Mouse (Mus musculus) MEL-GATA-1-ER (cell line): ENCODE results near the gene Emc1.
"Not testable (repeated sequence)": the region's sequence is repeated elsewhere in the genome, so short reads cannot be mapped to it uniquely, and the experiment has no call there.

Source experiments
- DNase-seq: peaks from one replicate; pipeline ENCODE4 v3.0.0-alpha.2; 2012; ENCODE audit warnings: low read depth; ENCODE audit errors: extremely low read depth

Gene Emc1

DNA sequence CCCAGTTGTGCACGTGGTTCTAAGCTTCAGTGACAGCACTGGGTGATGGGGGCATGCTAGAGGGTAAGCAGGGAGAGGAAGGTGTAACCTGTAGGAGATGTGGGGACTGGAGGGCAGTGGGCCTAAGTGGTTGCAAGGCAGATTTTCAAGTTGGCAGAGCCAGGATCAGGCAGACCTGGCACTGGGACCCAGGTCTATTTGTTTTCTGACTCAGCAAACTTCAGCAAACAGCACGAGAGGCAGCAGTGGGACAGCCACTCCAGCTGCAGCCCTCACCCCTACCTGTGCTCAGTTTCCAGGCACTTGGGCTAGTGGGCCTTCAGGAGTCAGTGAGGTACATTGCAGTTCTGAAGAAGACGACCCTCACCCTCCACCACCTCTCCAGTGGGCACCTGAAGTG is 4.8 kb downstream of the Emc1 start:
- no peak for DNase-seq

DNA sequence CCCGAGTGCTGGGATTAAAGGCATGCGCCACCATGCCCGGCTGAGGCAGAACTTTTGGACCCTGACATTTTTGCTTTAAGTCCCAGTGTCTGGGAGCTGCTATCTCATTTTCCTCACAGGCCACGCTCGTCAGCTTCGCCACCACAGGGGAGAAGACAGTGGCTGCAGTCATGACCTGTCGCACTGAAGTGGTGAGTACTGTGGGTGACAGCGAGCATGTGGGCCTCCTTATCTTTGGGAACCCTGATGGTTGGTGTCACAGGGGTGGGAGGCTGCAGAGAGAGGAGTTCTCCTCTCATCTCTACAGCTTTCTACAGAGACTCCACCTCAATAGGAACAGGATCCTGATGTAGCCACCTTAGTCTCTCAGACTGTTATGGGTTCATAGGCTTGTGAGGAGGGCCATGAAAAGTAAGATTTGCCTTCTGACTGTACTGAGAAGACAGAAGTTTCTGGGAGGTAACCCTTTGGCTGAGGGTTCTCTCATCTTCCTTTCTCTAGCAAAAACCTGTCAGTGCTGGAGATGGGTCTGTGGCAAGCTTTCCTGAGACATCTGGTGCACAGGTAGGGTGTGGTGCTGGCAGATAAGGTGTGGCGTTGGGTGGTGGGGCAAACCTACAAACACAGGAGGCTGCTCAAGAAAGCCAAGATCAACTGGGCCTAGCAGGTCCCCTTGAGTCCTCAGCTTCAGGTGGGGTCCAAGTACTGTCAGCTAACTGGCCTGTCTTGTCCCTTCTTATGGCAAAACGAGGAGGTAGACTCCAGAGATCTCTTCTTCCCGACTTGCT is 8.6 kb downstream of the Emc1 start:
- DNase-seq = no peak

DNA sequence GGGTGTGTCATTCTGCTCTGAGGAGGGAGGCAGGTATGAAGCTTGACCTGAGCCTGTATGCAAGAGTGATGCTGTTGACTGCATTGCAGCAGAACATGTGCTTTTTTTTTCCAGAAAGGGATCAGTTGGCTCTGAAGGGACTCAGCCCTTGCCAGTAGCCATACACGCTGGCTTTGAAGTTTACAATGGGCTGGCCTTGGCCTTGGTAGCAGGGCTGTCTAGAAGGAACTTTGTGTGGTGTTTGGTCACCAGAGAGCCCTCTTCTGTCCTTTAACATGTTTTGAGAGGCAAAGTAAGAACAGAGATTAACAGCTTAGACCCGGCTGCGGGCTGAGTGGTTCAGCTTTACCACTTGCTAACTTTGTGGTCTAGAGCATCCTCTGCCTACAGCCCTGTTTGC is 14.9 kb downstream of the Emc1 start:
- DNase-seq = no peak

DNA sequence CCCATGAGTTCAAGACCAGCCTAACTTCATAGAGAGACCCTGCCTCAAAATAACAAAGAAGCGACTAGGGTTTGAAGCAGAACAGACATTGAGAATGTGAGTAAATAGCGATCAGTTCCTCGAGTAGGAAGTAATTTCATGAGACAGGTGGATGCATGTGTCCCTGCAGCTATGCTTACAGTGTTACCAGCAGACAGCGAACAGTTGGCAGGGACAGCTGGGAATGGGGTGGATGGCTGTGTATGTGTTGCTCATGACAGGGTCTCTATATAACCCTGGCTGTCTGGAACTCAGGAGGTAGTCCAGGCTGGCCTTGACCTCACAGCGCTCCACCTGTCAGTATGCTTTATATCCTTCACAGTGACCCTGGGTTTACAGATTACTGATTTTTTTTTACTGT is 15.7 kb downstream of the Emc1 start:
- no peak for DNase-seq

DNA sequence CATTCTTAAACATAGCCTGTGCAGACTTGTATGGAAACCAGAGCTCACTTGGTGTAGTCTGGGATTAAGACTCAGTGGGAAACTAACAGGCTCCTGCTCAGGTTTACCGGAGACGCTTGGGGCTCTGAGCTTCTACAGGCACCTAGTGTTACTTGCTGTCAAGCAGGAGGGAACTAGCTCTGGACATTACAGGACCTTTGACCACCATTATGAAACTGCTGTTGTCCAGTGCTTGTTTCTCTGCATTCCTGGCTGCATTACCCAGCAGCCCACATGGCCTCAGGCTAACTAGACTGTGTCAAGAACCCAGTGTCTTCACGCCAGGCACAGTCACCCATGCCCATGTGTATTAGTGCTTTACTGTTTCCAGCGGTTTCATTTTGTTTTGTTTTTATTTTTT is 20.7 kb downstream of the Emc1 start:
- no peak for DNase-seq

DNA sequence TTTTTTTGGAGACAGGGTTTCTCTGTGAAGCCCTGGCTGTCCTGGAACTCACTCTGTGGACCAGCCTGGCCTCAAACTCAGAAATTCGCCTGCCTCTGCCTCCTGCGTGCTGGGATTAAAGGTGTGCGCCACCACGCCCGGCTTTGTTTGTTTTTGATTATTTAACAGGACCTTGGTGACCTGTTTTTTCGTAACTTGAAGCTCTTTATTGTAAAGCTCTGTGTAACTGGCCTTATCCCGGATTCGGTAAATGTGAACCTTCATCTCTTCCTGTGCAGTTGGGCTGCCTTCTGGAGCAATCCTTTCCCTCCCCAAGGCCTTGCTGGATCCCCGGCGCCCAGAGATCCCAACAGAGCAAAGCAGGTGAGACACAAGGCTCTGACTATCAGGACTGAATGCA is 21.1 kb downstream of the Emc1 start:
- no peak for DNase-seq

DNA sequence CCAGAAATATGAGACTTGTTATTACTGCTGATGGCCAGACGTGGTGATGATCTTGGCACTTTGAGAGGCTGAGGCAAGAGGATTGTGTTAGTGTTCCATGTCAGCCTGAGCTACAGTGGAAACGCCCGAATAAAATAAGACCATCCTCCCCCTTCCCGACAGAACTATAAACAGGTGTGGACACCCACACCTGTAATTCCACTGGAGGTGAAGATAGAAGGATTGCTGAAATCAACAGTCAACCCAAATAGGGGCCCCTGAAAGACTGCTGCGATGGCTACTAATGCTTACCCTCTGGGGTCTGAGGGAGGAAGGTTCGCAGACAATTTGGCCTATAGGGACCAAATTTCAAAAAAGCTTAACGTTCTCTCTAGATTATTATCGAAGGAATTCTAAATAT is 27.3 kb downstream of the Emc1 start:
- DNase-seq = no peak

DNA sequence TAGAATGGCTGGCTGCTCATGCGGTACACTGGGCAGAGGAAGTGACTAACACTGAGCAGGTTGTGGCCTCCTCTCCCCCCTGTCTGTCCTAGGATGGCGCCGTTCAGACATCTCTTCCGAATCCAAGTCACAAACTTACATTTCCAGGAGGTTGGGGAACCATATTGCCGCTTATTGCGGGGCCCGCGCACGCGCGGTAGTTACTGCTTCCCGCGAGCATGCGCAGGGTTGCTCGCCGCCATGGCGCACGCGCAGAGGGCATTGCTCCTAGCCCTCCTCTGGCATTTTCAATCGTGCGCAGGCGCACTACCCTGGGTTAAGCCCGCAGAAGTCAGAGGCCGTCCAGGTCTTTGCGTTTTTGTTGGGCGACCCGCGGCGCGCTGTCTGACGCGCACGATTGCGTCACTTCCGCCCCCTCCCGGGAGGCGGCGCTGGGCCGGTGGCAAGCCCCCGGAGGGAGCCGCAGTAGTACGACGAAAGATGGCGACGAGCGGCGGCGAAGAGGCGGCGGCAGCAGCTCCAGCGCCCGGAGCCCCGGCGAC is 27.9 kb downstream of the Emc1 start:
- DNase-seq = peak; percentile 94

DNA sequence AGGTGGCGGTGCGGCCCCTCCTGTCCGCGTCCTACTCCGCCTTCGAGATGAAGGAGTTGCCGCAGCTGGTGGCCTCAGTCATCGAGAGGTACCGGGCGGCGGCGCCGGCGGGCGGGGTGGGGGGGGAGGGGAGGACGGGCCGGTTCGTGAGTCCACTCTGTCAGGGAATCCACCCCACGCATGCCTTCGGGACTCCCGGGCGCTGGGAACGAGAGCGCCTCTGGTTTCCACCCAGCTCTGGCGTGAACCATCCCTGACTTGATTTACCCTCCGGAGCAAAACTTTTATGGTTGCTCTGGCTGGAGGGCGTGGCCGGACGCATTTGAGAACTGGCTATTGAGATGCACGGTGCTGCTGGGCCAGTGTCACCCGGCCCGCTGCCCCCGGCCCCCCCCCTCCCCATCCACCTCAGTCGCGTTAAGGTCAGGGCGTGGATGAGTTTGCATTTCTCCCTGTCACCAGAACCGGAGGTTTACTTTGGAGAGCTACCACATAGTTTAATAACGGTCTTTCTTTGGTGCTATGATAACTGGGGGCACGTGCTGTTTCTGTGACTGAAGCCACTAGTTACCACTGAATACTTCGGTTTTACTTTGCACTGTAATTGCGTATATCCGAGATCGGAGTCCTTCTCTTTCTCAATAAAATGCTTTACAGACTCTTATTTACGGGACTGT is 28.5 kb downstream of the Emc1 start:
- no peak for DNase-seq

DNA sequence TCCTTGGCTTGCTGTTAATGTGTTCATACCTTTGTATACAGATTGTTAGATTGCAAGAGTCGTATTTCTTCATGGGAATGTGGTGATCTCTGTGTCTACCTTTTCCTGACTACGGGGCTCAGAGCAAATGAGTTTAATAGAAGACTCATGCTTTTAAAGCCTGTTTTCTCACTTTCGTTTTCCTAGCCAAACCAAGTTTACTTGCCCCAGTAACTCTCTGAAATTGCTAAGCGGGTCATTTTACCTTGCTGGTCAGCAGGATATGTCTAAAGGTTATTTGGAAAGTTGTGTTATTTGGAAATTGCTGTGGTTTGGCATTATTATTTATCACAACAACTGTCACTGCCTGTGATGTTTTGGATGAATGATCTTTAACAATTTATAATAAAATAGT is 29.1 kb downstream of the Emc1 start:
- no peak for DNase-seq

DNA sequence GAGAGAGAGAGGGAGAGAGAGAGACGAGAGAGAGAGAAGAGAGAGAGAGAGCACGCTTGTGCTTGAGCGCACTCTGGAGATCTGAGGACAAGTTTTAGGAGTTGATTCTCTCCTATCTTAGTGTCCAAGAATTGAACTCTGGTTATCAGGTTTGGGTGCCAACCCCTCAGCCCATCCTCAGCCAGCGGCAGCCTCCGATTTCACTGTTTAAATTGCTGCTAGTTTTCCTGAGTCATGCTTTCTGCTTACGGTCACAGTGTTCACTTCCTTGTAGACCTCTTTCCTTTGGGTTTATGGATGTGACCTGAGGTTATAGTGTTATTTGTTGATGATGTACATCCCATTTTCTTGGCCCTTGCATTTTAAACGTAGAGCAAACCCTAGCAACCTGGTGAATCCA is 29.8 kb downstream of the Emc1 start:
- DNase-seq = no peak

DNA sequence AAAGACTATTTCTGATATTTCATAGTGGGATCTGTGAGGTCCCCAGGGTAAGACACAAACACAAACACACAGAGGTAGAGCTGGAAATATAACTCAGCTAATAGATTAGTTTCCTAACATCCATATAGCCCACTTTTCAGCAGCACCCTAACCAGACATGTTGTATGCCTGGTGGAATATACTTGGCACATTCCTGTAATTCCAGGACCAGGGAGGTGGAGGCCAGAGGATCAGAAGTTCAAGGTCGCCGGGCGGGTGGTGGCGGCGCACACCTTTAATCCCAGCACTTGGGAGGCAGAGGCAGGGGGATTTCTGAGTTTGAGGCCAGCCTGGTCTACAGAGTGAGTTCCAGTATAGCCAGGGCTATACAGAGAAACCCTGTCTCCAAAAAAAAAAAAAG is 33.5 kb downstream of the Emc1 start:
- DNase-seq = not testable (repeated sequence)

DNA sequence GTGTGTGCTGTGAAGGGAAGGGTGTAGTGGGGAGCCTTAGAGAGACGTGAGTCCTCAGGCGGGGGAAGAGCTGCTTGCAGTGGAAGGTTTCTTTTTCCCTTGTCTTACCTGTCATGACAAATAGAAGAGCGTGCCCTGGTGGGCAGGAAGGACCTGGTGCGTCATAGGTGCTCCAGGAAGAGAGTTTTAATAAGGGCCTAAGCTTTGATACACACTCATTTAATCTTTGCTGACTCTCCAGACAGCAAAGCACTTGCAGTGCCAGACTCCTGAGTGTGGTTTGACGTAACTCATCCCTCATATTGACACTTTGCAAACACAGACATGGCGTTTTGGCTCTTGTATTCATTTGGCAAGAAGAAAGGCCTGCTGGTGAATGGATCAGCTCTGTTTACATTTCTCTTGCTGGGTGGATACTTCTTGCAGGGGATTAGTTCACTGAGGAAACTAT is 34.5 kb downstream of the Emc1 start:
- no peak for DNase-seq

DNA sequence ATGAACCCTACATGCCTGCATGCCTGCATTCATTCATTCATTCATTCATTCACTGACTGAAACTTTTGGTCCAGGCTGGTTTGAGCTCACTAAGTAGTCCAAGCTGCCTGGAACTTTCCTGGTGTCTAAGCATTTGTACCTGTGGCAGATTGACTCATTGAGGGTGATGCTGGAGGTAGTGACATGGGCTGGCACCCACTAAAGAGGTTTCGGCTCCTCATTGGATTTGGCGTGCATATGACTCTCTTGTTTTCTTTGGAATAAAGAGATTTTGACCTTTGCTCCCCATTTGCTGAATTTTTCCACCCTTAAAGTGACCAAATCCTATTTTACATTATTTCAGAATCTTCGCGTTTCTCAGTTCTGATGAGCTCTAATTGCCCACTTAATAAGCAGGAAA is 37.2 kb downstream of the Emc1 start:
- DNase-seq = no peak

DNA sequence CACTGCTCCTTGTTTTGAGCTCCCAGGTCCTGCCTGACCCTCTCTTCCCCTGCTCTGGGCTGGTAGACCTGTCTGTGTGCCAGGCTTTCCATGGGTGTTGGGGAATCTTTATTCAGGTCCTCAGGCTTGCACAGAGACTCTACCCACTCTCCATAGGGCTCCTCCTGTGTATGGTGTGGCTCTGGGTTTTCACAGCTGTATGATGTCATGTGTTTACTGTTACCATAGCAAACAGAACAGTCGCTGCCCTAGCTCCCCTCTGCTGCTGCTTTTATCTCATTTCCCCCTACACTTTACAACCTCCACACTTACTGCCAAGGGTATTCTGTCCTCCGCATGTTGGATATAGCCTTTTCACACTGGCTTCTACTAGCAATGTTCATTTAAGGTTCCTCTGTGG is 43.0 kb downstream of the Emc1 start:
- DNase-seq = no peak

DNA sequence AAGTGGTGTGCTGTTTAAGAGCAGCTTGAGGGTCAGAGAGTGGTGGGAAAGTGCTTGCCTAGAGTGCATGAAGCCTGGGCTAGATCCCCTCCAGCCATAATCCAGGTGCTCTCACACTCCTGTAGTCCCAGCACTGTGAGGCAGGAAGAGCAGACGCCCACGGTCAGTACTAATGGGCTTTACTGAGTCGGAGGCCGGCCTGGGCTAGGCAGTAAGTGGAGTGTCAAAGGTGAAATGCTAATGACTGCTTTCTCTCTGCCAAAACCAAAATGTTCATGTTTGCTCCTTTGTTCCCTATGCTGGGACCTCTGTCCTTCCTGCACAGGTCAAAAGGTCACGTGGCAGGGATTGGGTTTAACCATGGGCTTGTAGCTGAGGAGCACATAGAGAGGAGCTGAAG is 48.1 kb downstream of the Emc1 start:
- DNase-seq = no peak

DNA sequence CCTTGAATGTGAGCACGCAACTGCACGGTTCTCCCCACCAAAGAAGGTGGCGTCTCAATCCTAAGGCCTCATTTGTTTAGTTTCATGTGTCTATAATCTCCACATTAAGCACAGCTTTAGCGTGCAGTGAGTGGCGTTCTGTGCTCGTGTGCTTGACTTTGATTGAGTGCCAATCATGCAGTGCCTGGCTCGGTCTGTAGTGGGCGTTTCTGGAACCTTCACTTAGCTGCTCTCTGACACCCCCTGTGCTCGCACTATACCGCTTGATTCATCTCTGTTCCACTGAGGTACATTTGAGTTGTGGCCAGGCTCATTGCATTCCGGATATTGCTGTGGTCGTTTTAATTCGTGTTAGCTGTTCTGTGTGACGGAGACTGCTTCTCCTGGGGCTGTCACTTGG is 50.8 kb downstream of the Emc1 start:
- DNase-seq = no peak

DNA sequence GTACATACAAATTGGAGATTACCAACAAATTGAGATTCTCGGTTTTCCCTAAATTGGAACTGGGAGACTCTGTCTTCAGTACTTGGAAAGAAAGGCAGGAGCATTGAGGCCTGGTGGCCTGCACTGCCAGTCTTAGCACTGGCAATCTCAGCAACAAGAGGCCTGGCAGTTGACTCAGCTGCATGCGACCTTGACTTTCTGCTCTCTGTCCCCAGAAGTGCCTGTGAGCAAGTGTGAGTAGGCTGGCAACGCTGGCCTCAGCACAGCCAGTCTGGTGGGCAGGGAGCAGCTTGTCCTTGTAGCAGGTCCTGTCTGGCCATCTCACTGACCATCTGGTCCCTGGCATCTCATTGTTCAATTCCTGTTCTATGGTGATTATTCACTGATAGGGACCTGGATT is 59.0 kb downstream of the Emc1 start:
- DNase-seq = no peak

DNA sequence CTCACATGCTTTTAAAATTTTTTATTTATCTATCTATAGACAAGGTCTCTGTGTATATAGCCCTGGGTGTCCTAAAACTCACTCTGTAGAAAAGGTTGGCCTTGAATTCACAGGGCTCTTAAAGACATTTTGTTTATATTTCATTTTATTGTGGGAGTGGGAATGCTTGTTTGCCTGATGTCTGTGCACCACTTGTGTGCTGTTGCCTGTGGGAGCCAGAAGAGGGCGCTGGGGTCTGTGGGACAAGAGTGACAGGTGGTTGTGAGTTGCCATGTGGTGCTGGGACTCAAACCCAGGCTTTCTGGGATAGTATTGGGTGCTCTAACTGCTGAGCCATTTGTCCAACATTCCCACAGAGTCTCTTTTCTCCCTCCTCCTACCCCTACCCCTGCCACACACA is 65.5 kb downstream of the Emc1 start:
- no peak for DNase-seq

DNA sequence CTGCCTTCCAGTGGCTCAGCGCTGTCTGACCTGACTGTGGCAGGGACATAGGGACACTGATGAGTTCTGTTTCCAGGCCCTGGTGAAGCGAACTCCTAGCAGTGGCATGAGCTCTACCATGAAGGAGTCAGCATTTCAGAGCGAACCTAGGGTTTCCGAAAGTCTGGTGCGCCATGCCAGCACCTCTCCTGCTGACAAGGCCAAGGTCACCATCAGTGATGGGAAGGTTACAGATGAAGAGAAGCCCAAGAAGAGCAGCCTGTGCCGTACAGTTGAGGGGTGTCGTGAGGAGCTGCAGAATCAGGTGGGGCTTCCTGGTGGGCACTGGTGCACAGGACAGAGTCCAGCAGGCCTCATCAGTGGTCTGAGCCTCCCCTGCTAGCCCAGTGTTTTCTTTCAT is 69.2 kb downstream of the Emc1 start:
- no peak for DNase-seq

DNA sequence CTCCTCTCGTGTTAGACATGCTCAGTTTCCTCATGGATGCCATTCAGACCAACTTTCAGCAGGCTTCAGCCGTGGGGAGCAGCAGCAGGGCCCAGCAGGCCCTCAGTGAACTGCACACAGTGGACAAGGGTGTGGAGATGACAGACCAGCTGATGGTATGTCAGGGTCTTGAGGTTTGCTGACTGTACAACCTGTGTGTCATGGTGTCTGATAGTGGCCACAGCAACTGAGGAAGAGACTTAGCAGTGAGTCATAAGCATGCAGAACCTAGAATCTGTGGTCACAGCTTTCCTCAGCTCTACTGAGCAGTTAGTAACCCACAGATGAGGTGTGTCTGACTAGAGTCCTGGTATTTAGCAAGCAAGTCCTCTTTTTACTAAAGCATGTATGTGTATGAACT is 70.0 kb downstream of the Emc1 start:
- peak; percentile 24 for DNase-seq

DNA sequence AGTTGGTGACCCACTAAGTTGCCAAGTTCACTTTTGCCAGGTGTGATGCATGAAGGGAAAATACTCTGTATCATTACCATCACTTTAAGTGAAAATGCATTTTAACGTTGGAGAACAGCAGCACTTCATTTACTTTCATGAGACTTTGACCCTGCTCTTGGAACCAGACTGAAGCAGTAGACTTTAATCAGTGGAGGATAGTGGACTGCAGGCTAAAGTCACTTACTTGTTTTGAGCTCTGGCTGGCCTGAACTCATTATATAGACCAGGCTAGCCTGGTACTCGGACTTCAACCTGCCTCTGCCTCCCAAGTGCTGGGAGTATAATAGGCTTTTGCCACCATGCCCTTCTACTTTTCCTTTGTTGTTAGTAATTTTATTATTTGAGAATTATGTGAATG is 70.9 kb downstream of the Emc1 start:
- no peak for DNase-seq
